Mouse (Mus musculus) limb, embryonic 11.5 days (tissue): ENCODE measurements around the gene Ccdc186. TPM values are rescaled to one million over a fixed set of nuclear protein-coding genes. Genes with fewer than 3 reads are reported as not detected.

ENCODE experiments used
- ATAC-seq: fragments of 200-750 bp; cut with Nextera tagmentation; 2 replicates; pipeline ENCODE4 v1.8.0; 2017; ENCODE audit warnings: low read depth; ENCODE audit not compliant: insufficient number of reproducible peaks, low FRiP score, low TSS enrichment
- DNase-seq: peaks from one replicate; pipeline ENCODE4 v3.0.0-alpha.2; 2015; ENCODE audit warnings: low spot score
- H3K27ac ChIP-seq: fragments of 300-500 bp; sonication (generic); replicated peaks from 2 replicates; pipeline ENCODE4 v1.5.1; 2014; ENCODE audit warnings: low read depth, mild to moderate bottlenecking, low read length
- H3K27me3 ChIP-seq: fragments of 300-500 bp; sonication (generic); 2 replicates; pipeline ENCODE4 v1.6.1; 2014; ENCODE audit warnings: mild to moderate bottlenecking, low read length, mixed read lengths; ENCODE audit not compliant: control insufficient read depth, insufficient read depth
- H3K36me3 ChIP-seq: fragments of 300-500 bp; sonication (generic); 2 replicates; pipeline ENCODE4 v1.6.1; 2014; ENCODE audit warnings: mild to moderate bottlenecking, low read length, moderate library complexity, mixed read lengths; ENCODE audit not compliant: control insufficient read depth, insufficient read depth
- H3K4me1 ChIP-seq: fragments of 300-500 bp; sonication (generic); 2 replicates; pipeline ENCODE4 v1.6.1; 2014; ENCODE audit warnings: low read length, mixed read lengths; ENCODE audit not compliant: control insufficient read depth, insufficient read depth
- H3K4me2 ChIP-seq: fragments of 300-500 bp; sonication (generic); 2 replicates; pipeline ENCODE4 v1.6.1; 2014; ENCODE audit warnings: low read depth, mild to moderate bottlenecking, moderate library complexity; ENCODE audit not compliant: severe bottlenecking
- H3K4me3 ChIP-seq: fragments of 300-500 bp; sonication (generic); 2 replicates; pipeline ENCODE4 v1.5.1; 2014; ENCODE audit warnings: low read depth, low read length
- H3K9ac ChIP-seq: fragments of 300-500 bp; sonication (generic); 2 replicates; pipeline ENCODE4 v1.6.1; 2014; ENCODE audit warnings: mild to moderate bottlenecking, low read length
- H3K9me3 ChIP-seq: fragments of 300-500 bp; sonication (generic); 2 replicates; pipeline ENCODE4 v1.6.1; 2016; ENCODE audit warnings: low read length; ENCODE audit not compliant: control insufficient read depth
- WGBS: fragments of 180-500 bp; shearing (Covaris S2); extraction: QIAGEN DNeasy Blood & Tissue Kit; methylation state at CpG from one replicate; pipeline ENCODE4 v1.1.7; 2014; 5-methylcytosine and 5-hydroxymethylcytosine counted together
- polyA plus RNA-seq: library from polyadenylated mRNA; unstranded; fragments of >200 nt; fragmentation: Nextera tagmentation; extraction: Ambion mirVana; gene quantifications from 2 replicates; pipeline ENCODE4 v1.2.1, GENCODE M21; 2014

Ccdc186 gene
- polyA plus RNA-seq, 1 experiment from 2014 or later = 19.1 TPM

DNA sequence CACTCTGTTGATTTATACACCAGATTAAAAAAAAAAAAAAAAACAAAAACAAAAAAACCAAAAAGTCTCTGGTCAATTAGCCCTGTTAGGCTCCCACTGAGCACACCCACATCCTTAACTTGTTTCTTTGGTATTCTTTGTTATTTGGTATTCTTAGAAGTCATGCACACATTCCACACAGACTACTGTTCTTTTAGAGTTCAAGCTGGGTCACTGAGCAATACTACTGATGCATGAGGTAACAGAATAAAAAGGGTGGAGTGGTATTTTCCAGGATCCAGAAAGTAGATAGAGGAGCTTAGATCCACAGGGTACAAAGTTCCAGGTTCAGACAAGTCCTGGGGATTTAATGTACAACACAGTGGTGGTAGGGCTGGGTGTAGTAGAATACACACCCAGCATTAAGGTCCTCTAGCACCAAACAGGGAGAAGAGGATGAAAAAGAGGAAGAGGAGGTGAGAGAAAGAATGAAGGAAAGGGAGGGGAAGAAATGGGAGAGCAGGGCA is 11.3 kb downstream of the Ccdc186 start:
- ATAC-seq (no peak), DNase-seq (no peak)
- Histone ChIP-seq H3K36me3 (peaks cover 3% of the 10 kb centered on the region), H3K4me3 (no peak overlapping the region), H3K9me3 (no peaks in the 10 kb centered on the region), H3K9ac (no peak overlapping the region), H3K27me3 (no peaks in the 10 kb centered on the region), H3K4me1 (no peaks in the 10 kb centered on the region), H3K27ac (no peak overlapping the region), H3K4me2 (no peak overlapping the region)

- H3K4me1 ChIP-seq = no peaks in the 10 kb centered on the region
These were observed 13.2 kb downstream of the Ccdc186 start for GRCm38 (mm10) chr19:56808771-56809170.

GRCm38 (mm10) chr19:56807122-56807521 is 14.9 kb downstream of the Ccdc186 start:
- Histone ChIP-seq H3K4me2 (no peak overlapping the region), H3K4me3 (no peak overlapping the region)
- DNase-seq = no peak

More at GRCm38 (mm10) chr19:56808771-56809170, 13.2 kb downstream of the Ccdc186 start:
- Histone ChIP-seq H3K9me3 (no peaks in the 10 kb centered on the region), H3K4me2 (no peak overlapping the region), H3K27me3 (no peaks in the 10 kb centered on the region), H3K9ac (no peak overlapping the region), H3K36me3 (peaks cover 3% of the 10 kb centered on the region), H3K4me3 (no peak overlapping the region), H3K27ac (no peak overlapping the region)
- 63% methylated on average over 5 of the region's 5 CpGs for WGBS
- peak; percentile 37 for DNase-seq
- no peak for ATAC-seq

DNA sequence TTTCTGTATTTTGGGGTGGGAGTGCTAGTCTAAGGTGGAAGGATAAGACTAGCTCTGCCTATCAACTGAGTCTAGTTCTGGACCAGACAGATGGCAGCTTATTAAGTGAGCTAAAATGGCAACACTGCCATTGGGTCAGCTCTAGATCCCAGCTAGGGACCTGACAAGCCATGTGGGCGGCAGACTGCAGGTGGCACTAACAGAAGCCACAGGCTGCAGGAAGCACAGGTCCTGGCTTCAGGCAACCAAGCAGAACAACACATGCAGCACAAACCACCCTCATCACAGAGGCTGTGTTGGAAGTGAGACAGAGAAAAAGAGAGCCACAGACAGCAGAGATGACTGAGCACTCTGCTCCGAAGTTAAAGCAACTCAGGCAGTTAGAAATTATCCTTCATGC is 16.6 kb downstream of the Ccdc186 start:
- ATAC-seq (no peak), DNase-seq (no peak)
- Histone ChIP-seq H3K27me3 (no peaks in the 10 kb centered on the region), H3K36me3 (peaks cover 7% of the 10 kb centered on the region), H3K27ac (no peak overlapping the region), H3K4me3 (no peak overlapping the region), H3K9ac (no peak overlapping the region), H3K4me1 (no peaks in the 10 kb centered on the region), H3K9me3 (no peaks in the 10 kb centered on the region), H3K4me2 (no peak overlapping the region)
- WGBS = 91% methylated on average over 2 of the region's 2 CpGs

More at GRCm38 (mm10) chr19:56807122-56807521, 14.9 kb downstream of the Ccdc186 start:
- H3K27me3 ChIP-seq = no peaks in the 10 kb centered on the region
- no peak overlapping the region for H3K27ac ChIP-seq
- no peak overlapping the region for H3K9ac ChIP-seq
- no peak for ATAC-seq
- H3K9me3 ChIP-seq = no peaks in the 10 kb centered on the region
- 55% methylated on average over 5 of the region's 5 CpGs for WGBS
- H3K4me1 ChIP-seq = no peaks in the 10 kb centered on the region
- peaks cover 4% of the 10 kb centered on the region for H3K36me3 ChIP-seq

DNA sequence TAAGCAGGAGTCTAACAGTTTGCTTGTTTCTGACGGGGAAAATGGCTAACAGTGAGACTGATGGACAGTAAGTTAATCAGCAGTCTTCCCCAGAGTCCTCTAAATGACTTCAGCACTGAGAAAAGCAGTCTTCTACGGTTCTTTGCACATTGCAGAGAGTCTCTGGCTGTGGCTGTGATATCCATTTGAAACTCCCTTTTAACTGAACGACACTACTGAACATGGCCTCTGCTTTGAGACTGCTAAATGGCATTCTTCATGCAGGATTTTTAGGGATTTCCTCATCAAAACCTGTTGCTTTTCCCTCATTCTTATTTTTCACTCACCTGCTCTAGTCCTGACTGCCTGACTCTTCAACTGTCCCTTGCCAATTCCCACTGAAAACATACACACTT is 19.6 kb downstream of the Ccdc186 start:
- H3K9ac ChIP-seq = no peak overlapping the region
- 83% methylated on average over 3 of the region's 3 CpGs for WGBS
- H3K4me2 ChIP-seq = no peak overlapping the region
- H3K9me3 ChIP-seq = no peaks in the 10 kb centered on the region
- DNase-seq (no peak), ATAC-seq (no peak)
- H3K4me1 ChIP-seq = no peaks in the 10 kb centered on the region
- H3K27me3 ChIP-seq = no peaks in the 10 kb centered on the region
- peaks cover 10% of the 10 kb centered on the region for H3K36me3 ChIP-seq
- no peak overlapping the region for H3K4me3 ChIP-seq
- no peak overlapping the region for H3K27ac ChIP-seq

- Histone ChIP-seq H3K9ac (no peak overlapping the region), H3K9me3 (no peaks in the 10 kb centered on the region), H3K4me3 (no peak overlapping the region), H3K4me1 (no peaks in the 10 kb centered on the region), H3K27ac (no peak overlapping the region), H3K4me2 (no peak overlapping the region), H3K36me3 (peaks cover 12% of the 10 kb centered on the region), H3K27me3 (no peaks in the 10 kb centered on the region)
- DNase-seq (no peak), ATAC-seq (no peak)
- WGBS = 90% methylated on average over 10 of the region's 10 CpGs
These were observed 20.2 kb downstream of the Ccdc186 start for GRCm38 (mm10) chr19:56801656-56802351.

- H3K36me3 ChIP-seq = peaks cover 14% of the 10 kb centered on the region
- no peak overlapping the region for H3K4me3 ChIP-seq
- 88% methylated on average over 7 of the region's 7 CpGs for WGBS
- H3K9ac ChIP-seq = no peak overlapping the region
- no peak overlapping the region for H3K27ac ChIP-seq
- DNase-seq (no peak), ATAC-seq (no peak)
- H3K4me2 ChIP-seq = no peak overlapping the region
- H3K27me3 ChIP-seq = no peaks in the 10 kb centered on the region
- H3K4me1 ChIP-seq = no peaks in the 10 kb centered on the region
- no peaks in the 10 kb centered on the region for H3K9me3 ChIP-seq
These were observed 20.9 kb downstream of the Ccdc186 start for GRCm38 (mm10) chr19:56800930-56801655.

DNA sequence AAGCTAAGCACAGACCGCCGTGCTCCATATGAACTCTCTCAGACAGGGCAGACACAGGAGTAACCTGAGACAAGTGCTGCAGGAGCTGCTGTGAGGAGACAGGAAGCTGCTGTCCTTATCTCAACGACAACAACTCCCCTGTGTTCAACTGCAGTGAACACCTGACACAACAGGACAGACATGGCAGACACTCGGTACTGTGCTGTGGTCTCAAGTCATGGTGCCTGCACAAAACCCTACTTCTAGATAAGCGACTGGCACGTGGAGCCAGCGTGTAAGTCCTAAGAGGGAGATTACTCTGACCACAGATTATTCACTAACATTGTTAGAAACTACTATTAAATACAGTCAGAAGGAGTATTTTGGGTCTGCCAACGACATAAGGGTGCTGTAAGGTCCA is 21.8 kb downstream of the Ccdc186 start:
- Histone ChIP-seq H3K36me3 (peaks cover 14% of the 10 kb centered on the region), H3K9me3 (no peaks in the 10 kb centered on the region), H3K27me3 (no peaks in the 10 kb centered on the region), H3K4me3 (no peak overlapping the region), H3K4me2 (no peak overlapping the region), H3K4me1 (no peaks in the 10 kb centered on the region), H3K27ac (no peak overlapping the region), H3K9ac (no peak overlapping the region)
- ATAC-seq (no peak), DNase-seq (no peak)
- WGBS = 89% methylated on average over 8 of the region's 8 CpGs
